Mouse (Mus musculus) brain, adult 2 months (tissue): ENCODE measurements at regions not wholly inside any gene's neighbourhood (a gene's known extent, or its start where the extent isn't known, plus 50 kb on each side); places are given as distances from the start of the nearest gene placed in this dataset.

Experiments used
- DNase-seq: peaks from one replicate; pipeline ENCODE4 v3.0.0; 2011; ENCODE audit warnings: low read depth, low spot score

DNA sequence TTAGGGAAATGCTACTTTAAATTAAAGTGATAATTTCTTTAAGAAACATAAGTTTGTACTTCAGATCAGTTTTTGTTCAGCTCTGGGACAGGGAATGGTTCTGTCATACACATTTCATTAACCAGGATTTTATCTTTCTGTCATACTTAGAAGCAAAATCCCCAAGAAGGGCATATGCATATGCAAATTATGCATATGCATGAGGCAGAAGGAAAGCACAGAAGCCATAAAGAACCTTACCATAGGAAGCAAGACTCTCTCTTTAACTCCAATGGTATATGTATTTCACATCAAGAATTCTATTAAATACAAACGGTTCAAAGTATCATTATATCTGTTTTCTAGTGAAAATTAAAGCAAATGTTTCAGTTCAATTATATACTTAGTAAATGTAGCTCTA is 381.5 kb downstream of the Kcnj3 start:
- DNase-seq = no peak

DNA sequence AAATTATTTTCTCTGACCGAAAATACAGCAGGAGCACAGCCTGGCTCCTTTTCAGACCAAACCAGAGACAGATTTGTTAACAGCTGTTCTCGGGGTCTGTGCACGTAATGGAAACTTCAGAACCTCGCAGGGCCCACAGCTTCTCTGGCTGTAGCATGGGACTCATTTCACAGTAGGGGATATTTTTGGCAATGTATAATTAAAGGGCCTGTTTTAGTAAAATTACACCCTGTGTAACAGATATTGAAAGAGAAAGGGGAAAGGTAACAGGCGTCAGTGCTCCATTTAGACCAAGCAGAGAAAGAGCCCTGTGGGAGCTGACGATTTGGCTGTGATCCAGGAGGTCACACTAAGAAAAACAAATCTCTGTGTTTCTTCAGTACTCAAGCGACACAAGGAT is 382.4 kb downstream of the Kcnj3 start:
- DNase-seq = peak; percentile 89

DNA sequence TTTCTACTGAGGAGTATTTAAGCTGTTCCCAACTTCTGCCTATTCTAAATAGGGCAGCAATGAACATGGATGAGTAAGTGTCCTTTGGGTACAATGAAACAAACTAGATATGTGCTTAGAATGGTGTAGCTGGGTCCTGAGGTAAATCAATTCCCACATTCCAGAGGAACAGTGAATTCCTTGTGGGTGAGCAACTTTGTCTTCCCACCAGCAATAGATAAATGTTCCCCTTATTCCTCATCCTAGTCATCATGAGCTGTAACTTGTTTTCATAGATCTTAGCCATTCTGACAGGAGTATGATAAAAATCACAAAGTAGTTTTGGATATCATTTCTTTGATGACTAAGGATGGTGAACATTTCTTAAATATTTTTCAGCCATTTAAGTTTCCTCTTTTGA is 387.0 kb downstream of the Kcnj3 start:
- peak; percentile 11 for DNase-seq

DNA sequence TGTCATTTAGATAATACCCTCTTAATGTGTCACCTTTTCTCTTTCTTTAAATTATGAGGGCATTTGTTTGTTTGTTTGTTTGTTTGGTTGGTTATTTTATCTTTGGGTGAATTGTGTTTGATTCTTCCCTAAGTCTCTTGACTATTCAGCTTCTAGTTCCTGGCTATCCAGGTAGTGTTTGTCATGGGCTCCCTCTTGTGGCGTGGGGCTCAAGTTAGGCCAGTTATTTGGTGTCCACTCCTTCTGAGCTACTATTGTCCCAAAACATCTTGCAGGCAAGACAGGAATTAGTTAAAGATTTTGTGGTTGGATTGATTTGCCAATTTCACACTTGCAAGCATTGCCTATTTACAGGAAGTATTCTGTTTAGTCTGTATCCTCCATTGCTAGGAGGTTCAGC is 405.8 kb downstream of the Kcnj3 start:
- peak; percentile 79 for DNase-seq

DNA sequence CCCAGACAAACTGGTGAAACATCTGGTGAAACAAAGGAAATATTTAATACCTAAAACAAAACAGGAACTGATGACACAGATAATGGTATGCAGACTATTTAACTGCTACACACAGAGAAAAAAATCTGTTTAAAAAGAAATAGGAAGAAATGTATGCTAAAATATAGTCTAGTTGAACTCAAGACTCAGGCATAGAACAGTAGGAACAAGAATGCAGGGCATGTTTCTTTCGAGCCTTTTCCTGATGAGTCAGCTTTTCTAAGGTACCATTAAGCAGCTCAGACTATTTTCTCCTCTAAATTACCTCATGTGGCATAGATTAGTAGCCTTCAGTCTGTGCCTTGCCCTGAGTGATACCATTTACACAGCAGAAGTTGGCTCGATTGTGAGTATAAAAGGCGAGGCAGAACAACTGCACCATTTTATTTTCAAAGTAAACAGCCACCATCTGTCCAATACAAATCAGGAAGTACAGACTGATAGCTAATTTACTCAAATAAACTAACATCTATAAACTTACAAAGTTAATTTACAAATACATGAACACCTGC is 411.1 kb downstream of the Kcnj3 start:
- peak; percentile 3 for DNase-seq

DNA sequence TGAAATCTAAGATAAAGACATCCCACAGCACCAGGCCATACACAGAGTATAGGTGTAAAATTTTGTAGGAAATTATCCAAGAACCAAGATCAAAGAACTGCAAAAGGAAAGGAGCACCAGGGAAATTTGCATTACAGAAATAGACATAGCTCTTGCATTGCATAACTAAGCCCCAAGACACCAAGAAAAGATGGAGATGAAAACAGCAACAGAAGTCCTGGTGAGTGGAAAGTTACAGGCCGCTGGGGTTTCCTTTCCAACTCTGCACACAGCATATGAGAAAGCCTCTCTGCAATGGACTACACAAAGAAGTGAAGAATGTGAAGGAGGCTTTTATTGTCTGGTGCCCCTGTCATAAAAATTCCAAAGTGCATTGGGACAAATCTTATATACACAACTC is 426.7 kb downstream of the Kcnj3 start:
- peak; percentile 67 for DNase-seq

DNA sequence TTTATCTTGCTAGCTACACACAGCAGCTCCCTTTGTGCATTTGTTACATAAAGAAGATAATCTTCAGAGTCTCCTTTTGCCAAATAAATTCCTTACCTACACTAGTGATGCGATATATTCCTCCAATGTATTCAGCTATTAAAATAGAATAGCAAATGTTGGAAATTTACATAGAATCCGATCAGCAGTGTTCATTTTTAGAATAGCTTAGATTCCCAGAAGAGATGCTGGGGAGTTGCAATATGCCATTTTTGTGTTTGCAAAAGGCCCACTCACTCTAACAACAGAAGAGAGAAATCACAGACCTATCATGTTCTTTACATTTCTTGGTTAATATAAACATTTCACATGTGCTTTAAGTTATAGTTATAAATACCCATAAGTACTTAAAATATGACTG is 454.2 kb downstream of the Kcnj3 start:
- DNase-seq = peak; percentile 66

DNA sequence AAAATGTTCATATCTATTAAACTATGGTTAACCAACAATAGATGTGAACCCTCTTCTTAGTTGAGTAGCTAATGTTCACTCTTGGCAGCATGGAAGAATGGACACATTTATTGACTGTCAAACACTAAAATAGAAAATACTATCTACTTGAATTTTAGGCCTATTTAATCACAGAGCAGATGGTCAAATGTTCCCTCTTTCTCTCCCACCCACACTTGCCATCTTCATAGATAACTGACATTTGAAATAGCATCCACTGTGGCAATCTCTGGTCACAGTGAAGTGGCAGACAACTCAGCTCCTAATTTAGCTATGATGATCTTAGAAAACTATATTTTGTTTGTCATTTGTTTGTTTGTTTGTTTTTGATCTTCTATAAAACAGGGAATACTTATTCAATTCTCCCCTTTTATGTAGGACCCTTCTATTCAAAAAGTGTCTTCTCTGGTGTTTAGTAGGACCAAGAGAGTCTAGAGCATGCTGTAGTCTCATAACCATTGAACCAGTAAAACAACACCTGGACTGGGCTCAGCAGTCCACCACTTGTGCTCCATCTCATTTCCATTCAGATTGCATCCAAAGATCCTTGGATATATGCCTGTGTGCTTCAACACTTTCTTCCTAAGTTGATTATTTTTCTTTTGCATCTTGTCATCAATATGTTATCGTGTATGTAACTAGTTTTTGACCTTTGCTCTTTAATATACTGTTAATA is 457.2 kb downstream of the Kcnj3 start:
- peak; percentile 69 for DNase-seq

DNA sequence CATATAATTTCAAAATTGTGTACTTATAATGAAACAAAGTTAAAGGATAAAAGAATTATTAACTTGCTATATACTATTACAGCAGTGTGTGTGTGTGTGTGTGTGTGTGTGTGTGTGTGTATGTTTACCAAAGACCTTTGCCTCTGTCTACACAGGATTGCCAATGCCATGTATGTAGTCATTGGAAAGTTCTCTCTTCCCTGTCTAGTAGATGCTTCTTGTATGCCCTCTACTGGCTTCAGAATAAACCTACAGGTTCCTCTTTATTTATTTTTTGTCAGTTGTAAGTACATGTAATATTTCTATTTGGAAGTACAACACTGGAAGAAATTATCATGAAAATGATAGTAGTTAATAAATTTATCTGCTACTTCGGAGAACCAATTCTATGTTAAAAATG is 484.5 kb downstream of the Kcnj3 start:
- peak; percentile 64 for DNase-seq
